Mouse (Mus musculus) embryonic fibroblast, embryonic 13.5 days (primary cell): ENCODE results near the gene Pcdh9.

Experiments used
- CTCF ChIP-seq: IDR thresholded peaks from 2 replicates; pipeline ENCODE4 v1.5.1; 2011; ENCODE audit warnings: mild to moderate bottlenecking, control low read depth, low read length, moderate library complexity, borderline replicate concordance; ENCODE audit not compliant: insufficient read depth
- POLR2A ChIP-seq: IDR thresholded peaks from 2 replicates; pipeline ENCODE4 v1.6.1; 2011; ENCODE audit warnings: low read depth, mild to moderate bottlenecking, control low read depth, low read length, moderate library complexity

DNA sequence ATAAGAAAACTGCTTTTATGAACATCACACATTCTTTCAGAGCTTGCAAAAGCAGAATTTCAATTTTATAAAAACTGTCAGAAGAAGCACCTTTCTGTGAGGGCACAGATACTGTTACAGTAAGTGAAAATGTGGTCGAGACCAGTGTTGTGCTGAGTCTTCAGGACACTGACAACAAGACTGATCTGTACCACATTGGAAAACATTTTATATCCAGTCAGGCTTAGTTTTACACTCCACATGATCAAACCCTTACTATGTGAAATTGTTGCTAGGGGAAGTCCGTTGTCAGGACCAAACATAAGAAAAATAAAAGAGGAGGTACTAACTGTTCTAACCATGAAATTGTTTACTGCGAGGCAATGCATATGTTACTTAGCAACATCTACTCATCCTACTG lies 656.1 kb downstream of the Pcdh9 start:
- no peak for TF ChIP-seq POLR2A
- TF ChIP-seq CTCF, result no peak
